In genomic region chr7:63520299-63520698, GRCm38 (mm10) we compare ENCODE assay signal across 12 mouse cellular contexts.
"Had no signal": no experiment of that assay in that cellular context is flagged by ENCODE, and none has a peak within 500 bp of the region (broad histone marks: within the 10 kb centered on the region; RNA-seq: fewer than 3 reads in every experiment).

No protein-coding gene starts in this region.

- H3K27ac ChIP-seq: limb, embryonic 10.5 days; liver, embryonic 15.5 days; macrophage; neural tube, embryonic 13.5 days; stomach, embryonic 15.5 days had no signal

- H3K27me3 ChIP-seq: liver, embryonic 15.5 days; megakaryocyte, embryonic 14.5 days; neural tube, embryonic 13.5 days; stomach, embryonic 15.5 days had no signal

- ATAC-seq: lung, postnatal 0 days; midbrain, embryonic 16.5 days had no signal

- DNase-seq: kidney, postnatal 25 days; lung, adult 2 months; right cerebral cortex, postnatal 14 days; thymus, postnatal 36 days had no signal

- H3K4me3 ChIP-seq: limb, embryonic 10.5 days; liver, embryonic 15.5 days; megakaryocyte, embryonic 14.5 days; neural tube, embryonic 13.5 days; stomach, embryonic 15.5 days had no signal

- H3K4me1 ChIP-seq: limb, embryonic 10.5 days; liver, embryonic 15.5 days; megakaryocyte, embryonic 14.5 days; neural tube, embryonic 13.5 days; stomach, embryonic 15.5 days had no signal
